Mouse (Mus musculus): Measurements from ENCODE around the gene Gda. TPM values are rescaled to one million over a fixed set of nuclear protein-coding genes. Genes with fewer than 3 reads are reported as not detected.

The Gda gene
- polyA plus RNA-seq, 1 experiment from 2014 or later, result not detected

- ATAC-seq (ENCODE audit: insufficient number of reproducible peaks, insufficient read depth, low FRiP score, low TSS enrichment, low read depth), result no peak
- no peak overlapping the region for H3K27ac ChIP-seq
- H3K27me3 ChIP-seq, result no peaks in the 10 kb centered on the region
- H3K4me2 ChIP-seq, result no peak overlapping the region
- no peaks in the 10 kb centered on the region for H3K4me1 ChIP-seq (replicated peaks)
- H3K4me3 ChIP-seq (replicated peaks), result no peak overlapping the region
- H3K9me3 ChIP-seq, result no peaks in the 10 kb centered on the region
- H3K9ac ChIP-seq (replicated peaks), result no peak overlapping the region
- no peaks in the 10 kb centered on the region for H3K36me3 ChIP-seq
Observed at GRCm38 (mm10) chr19:21397994-21398393, 75.3 kb downstream of the Gda start.

- Histone ChIP-seq H3K4me3 (replicated peaks) (no peak overlapping the region), H3K9ac (replicated peaks) (no peak overlapping the region), H3K4me2 (no peak overlapping the region), H3K36me3 (no peaks in the 10 kb centered on the region), H3K27me3 (no peaks in the 10 kb centered on the region), H3K4me1 (replicated peaks) (no peaks in the 10 kb centered on the region), H3K27ac (no peak overlapping the region), H3K9me3 (no peaks in the 10 kb centered on the region)
- ATAC-seq (ENCODE audit: insufficient number of reproducible peaks, insufficient read depth, low FRiP score, low TSS enrichment, low read depth), result no peak
- 96% methylated on average over 7 of the region's 7 CpGs for WGBS
Observed at GRCm38 (mm10) chr19:21396364-21396763, 76.9 kb downstream of the Gda start.

- 92% methylated on average over 7 of the region's 7 CpGs for WGBS
- H3K9ac ChIP-seq (replicated peaks), result no peak overlapping the region
- H3K27ac ChIP-seq, result no peak overlapping the region
- H3K4me1 ChIP-seq (replicated peaks), result no peaks in the 10 kb centered on the region
- H3K9me3 ChIP-seq, result no peaks in the 10 kb centered on the region
- H3K36me3 ChIP-seq, result no peaks in the 10 kb centered on the region
- H3K4me2 ChIP-seq, result no peak overlapping the region
- no peak overlapping the region for H3K4me3 ChIP-seq (replicated peaks)
- ATAC-seq (ENCODE audit: insufficient number of reproducible peaks, insufficient read depth, low FRiP score, low TSS enrichment, low read depth), result no peak
- no peaks in the 10 kb centered on the region for H3K27me3 ChIP-seq
Observed at GRCm38 (mm10) chr19:21390904-21391303, 82.3 kb downstream of the Gda start.

GRCm38 (mm10) chr19:21386842-21387241 lies 86.4 kb downstream of the Gda start:
- H3K36me3 ChIP-seq, result no peaks in the 10 kb centered on the region
- no peak for ATAC-seq (ENCODE audit: insufficient number of reproducible peaks, insufficient read depth, low FRiP score, low TSS enrichment, low read depth)
- WGBS, result 66% methylated on average over 2 of the region's 2 CpGs

GRCm38 (mm10) chr19:21384231-21384630 lies 89.0 kb downstream of the Gda start:
- 77% methylated on average over 3 of the region's 3 CpGs for WGBS

More at GRCm38 (mm10) chr19:21386842-21387241, 86.4 kb downstream of the Gda start:
- Histone ChIP-seq H3K4me2 (no peak overlapping the region), H3K9ac (replicated peaks) (no peak overlapping the region), H3K9me3 (no peaks in the 10 kb centered on the region), H3K27ac (no peak overlapping the region), H3K27me3 (no peaks in the 10 kb centered on the region), H3K4me1 (replicated peaks) (no peaks in the 10 kb centered on the region), H3K4me3 (replicated peaks) (no peak overlapping the region)

GRCm38 (mm10) chr19:21383491-21384226 lies 89.6 kb downstream of the Gda start:
- Histone ChIP-seq H3K27me3 (no peaks in the 10 kb centered on the region), H3K27ac (no peak overlapping the region), H3K4me2 (no peak overlapping the region), H3K9ac (replicated peaks) (no peak overlapping the region), H3K4me3 (replicated peaks) (no peak overlapping the region), H3K9me3 (no peaks in the 10 kb centered on the region), H3K36me3 (no peaks in the 10 kb centered on the region), H3K4me1 (replicated peaks) (no peaks in the 10 kb centered on the region)
- no peak for ATAC-seq (ENCODE audit: insufficient number of reproducible peaks, insufficient read depth, low FRiP score, low TSS enrichment, low read depth)
- 86% methylated on average over 6 of the region's 6 CpGs for WGBS

More at GRCm38 (mm10) chr19:21384231-21384630, 89.0 kb downstream of the Gda start:
- H3K27ac ChIP-seq, result no peak overlapping the region
- no peak overlapping the region for H3K4me3 ChIP-seq (replicated peaks)
- no peaks in the 10 kb centered on the region for H3K36me3 ChIP-seq
- H3K27me3 ChIP-seq, result no peaks in the 10 kb centered on the region
- no peak overlapping the region for H3K4me2 ChIP-seq
- no peaks in the 10 kb centered on the region for H3K9me3 ChIP-seq
- H3K4me1 ChIP-seq (replicated peaks), result no peaks in the 10 kb centered on the region
- no peak for ATAC-seq (ENCODE audit: insufficient number of reproducible peaks, insufficient read depth, low FRiP score, low TSS enrichment, low read depth)
- no peak overlapping the region for H3K9ac ChIP-seq (replicated peaks)

- no peaks in the 10 kb centered on the region for H3K36me3 ChIP-seq
- 56% methylated on average over 2 of the region's 2 CpGs for WGBS
Observed at GRCm38 (mm10) chr19:21381696-21382095, 91.5 kb downstream of the Gda start.

GRCm38 (mm10) chr19:21379195-21379594 lies 94.0 kb downstream of the Gda start:
- Histone ChIP-seq H3K4me3 (replicated peaks) (no peak overlapping the region), H3K9me3 (no peaks in the 10 kb centered on the region), H3K27me3 (no peaks in the 10 kb centered on the region), H3K36me3 (no peaks in the 10 kb centered on the region), H3K27ac (no peak overlapping the region), H3K9ac (replicated peaks) (no peak overlapping the region), H3K4me2 (no peak overlapping the region), H3K4me1 (replicated peaks) (no peaks in the 10 kb centered on the region)
- no peak for ATAC-seq (ENCODE audit: insufficient number of reproducible peaks, insufficient read depth, low FRiP score, low TSS enrichment, low read depth)
- WGBS, result 91% methylated on average over 5 of the region's 5 CpGs

More at GRCm38 (mm10) chr19:21381696-21382095, 91.5 kb downstream of the Gda start:
- Histone ChIP-seq H3K9ac (replicated peaks) (no peak overlapping the region), H3K27me3 (no peaks in the 10 kb centered on the region), H3K9me3 (no peaks in the 10 kb centered on the region), H3K27ac (no peak overlapping the region), H3K4me2 (no peak overlapping the region), H3K4me1 (replicated peaks) (no peaks in the 10 kb centered on the region), H3K4me3 (replicated peaks) (no peak overlapping the region)
- no peak for ATAC-seq (ENCODE audit: insufficient number of reproducible peaks, insufficient read depth, low FRiP score, low TSS enrichment, low read depth)

GRCm38 (mm10) chr19:21376445-21377218 lies 96.6 kb downstream of the Gda start:
- Histone ChIP-seq H3K4me2 (no peak overlapping the region), H3K27ac (no peak overlapping the region), H3K27me3 (no peaks in the 10 kb centered on the region), H3K9ac (replicated peaks) (no peak overlapping the region), H3K36me3 (no peaks in the 10 kb centered on the region), H3K4me3 (replicated peaks) (no peak overlapping the region), H3K9me3 (no peaks in the 10 kb centered on the region), H3K4me1 (replicated peaks) (no peaks in the 10 kb centered on the region)
- 88% methylated on average over 4 of the region's 4 CpGs for WGBS
- no peak for ATAC-seq (ENCODE audit: insufficient number of reproducible peaks, insufficient read depth, low FRiP score, low TSS enrichment, low read depth)

- 37% methylated on average over 11 of the region's 11 CpGs for WGBS
- Histone ChIP-seq H3K9me3 (peaks cover 3% of the 10 kb centered on the region; the same call in 1 of the 2 replicates), H3K27me3 (no peaks in the 10 kb centered on the region), H3K36me3 (no peaks in the 10 kb centered on the region), H3K4me3 (replicated peaks) (no peak overlapping the region), H3K4me2 (peak overlapping the region; percentile 9), H3K27ac (no peak overlapping the region), H3K4me1 (replicated peaks) (no peaks in the 10 kb centered on the region), H3K9ac (replicated peaks) (no peak overlapping the region)
- peak; percentile 76 for ATAC-seq (ENCODE audit: insufficient number of reproducible peaks, insufficient read depth, low FRiP score, low TSS enrichment, low read depth)
Observed at GRCm38 (mm10) chr19:21373073-21373755, 100.0 kb downstream of the Gda start.

- ATAC-seq (ENCODE audit: insufficient number of reproducible peaks, insufficient read depth, low FRiP score, low TSS enrichment, low read depth), result peak; percentile 56
- Histone ChIP-seq H3K4me2 (no peak overlapping the region), H3K9me3 (peaks cover 3% of the 10 kb centered on the region; the same call in 1 of the 2 replicates), H3K27me3 (no peaks in the 10 kb centered on the region), H3K9ac (replicated peaks) (no peak overlapping the region), H3K4me3 (replicated peaks) (no peak overlapping the region), H3K27ac (no peak overlapping the region), H3K4me1 (replicated peaks) (no peaks in the 10 kb centered on the region), H3K36me3 (no peaks in the 10 kb centered on the region)
- 75% methylated on average over 12 of the region's 12 CpGs for WGBS
Observed at GRCm38 (mm10) chr19:21372395-21373072, 100.7 kb downstream of the Gda start.
